Mouse (Mus musculus): Measurements from ENCODE around the gene Dhx30.
A peak's percentile ranks its signal among the peaks of the same experiment; 100 is the strongest.
"Not testable (repeated sequence)": the region's sequence is repeated elsewhere in the genome, so short reads cannot be mapped to it uniquely, and the experiment has no call there.

The Dhx30 gene

GRCm38 (mm10) chr9:110117779-110118139 is at the start of gene Dhx30:
TSS of gene Dhx30 (minus strand) at chr9:110117830.
- no peak for DNase-seq

DNA sequence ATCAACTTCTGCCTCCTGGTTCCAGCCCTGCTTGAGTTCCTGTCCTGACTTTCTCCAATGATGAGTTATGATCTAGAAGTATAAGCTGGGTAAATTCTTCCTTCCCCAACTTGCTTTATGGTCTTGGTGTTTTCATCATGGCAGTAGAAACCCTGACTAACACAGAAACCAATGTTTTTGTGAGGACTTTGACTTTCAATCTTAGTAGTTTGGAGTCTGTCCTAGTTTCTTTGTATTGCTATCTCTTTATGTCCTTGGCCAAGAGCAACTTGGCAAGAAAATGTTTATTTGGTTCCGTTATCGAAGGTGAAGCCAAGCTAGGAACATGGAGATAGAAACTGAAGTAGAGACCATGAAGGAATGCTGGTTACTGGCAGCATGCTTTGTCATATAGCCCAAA is 45.4 kb upstream of the Dhx30 start:
- no peak for DNase-seq

- no peak for DNase-seq
Measured at GRCm38 (mm10) chr9:110162441-110162840, 44.8 kb upstream of the Dhx30 start.

DNA sequence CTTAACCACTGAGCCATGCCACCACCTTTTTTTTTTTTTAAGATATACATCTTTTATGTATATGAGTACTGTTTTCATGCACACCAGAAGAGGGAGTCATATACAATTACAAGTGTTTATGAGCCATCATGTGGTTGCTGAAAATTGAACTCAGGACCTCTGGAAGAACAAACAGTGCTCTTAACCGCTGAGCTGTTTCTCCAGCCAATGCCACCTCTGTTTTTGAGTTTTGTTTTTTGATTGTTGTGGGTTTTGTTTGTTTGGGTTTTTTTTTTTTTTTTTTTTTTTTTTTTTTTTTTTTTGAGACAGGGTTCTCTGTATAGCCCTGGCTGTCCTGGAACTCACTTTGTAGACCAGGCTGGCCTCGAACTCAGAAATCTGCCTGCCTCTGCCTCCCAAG is 42.9 kb upstream of the Dhx30 start:
- DNase-seq: not testable (repeated sequence)

DNA sequence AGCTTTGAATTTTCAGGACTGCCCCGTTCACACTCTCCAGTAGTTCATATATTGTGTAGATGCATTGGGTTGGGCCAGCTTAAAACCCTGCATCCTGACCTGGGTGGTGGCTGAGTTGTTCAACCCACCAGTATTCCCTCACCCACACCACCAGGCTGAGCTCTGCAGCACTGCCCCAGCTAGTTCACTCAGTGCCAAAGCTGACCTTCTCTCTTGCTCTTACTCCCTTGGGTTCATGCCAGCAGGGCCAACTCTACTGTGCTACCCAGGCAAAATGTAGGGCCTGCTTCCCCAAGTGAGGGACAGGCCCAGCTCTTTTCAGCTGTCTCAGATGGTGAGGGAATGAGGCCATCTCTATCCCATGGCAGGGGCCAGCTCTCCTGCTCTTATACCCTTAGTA is 41.4 kb upstream of the Dhx30 start:
- DNase-seq: peak; percentile 21

DNA sequence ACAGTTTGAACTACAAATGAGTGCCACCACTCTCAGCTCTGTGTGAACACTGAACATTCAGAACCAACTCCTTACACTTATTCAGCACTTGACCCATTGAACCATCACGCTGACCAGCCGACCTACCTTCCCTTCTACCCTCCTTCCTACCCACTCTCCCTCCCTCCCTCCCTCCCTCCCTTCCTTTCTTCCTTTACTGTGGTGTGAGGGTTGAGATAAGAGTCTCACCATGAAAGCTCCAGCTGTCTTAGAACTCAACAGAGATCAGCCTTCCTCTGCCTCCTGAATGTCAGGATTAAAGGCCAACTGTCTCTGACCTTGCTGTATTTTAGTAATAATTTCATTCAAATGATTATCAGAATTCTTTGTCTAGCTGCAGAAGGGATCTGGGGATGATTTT is 31.0 kb upstream of the Dhx30 start:
- DNase-seq: no peak

GRCm38 (mm10) chr9:110142097-110142496 is 24.5 kb upstream of the Dhx30 start:
- no peak for DNase-seq

DNA sequence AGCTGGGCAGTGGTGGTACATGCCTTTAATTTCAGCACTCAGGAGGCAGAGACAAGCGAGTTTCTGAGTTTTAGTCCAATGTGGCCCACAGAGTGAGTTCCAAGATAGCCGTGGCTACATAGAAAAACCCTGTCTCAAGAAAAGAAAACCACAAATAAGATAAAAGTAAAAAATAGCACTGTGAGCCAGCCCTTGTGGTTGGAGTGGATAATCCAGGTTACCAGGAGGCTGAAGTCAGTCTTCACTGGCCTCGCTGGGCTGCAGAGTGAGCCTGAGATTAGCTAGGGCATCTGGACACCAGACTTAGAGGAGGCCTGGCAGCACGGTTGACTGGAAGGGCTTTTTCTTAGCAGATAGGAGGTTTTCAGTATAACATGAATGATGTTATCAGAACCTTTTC is 21.5 kb upstream of the Dhx30 start:
- no peak for DNase-seq

DNA sequence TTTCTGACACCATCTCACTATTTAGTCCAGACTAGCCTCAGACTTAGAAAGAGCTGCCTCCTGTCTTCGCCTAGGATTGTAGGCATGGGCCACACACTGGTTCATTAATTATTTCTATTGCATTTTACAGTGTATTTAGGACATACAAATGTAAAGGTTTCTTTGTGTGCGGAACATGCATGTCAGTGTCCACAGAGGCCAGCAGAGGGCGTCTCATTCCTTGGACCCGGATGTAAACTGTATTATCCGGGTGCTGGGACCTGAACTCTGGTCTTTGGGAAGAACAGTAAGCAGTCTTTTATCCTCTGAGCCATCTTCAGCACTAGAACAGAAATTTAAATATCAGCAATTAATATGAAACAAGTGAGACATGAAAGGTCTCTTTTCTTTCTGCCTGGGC is 16.5 kb upstream of the Dhx30 start:
- no peak for DNase-seq

- DNase-seq: no peak
Measured at GRCm38 (mm10) chr9:110132921-110133320, 15.3 kb upstream of the Dhx30 start.

- peak; percentile 49 for DNase-seq
Measured at GRCm38 (mm10) chr9:110132201-110132605, 14.6 kb upstream of the Dhx30 start.

DNA sequence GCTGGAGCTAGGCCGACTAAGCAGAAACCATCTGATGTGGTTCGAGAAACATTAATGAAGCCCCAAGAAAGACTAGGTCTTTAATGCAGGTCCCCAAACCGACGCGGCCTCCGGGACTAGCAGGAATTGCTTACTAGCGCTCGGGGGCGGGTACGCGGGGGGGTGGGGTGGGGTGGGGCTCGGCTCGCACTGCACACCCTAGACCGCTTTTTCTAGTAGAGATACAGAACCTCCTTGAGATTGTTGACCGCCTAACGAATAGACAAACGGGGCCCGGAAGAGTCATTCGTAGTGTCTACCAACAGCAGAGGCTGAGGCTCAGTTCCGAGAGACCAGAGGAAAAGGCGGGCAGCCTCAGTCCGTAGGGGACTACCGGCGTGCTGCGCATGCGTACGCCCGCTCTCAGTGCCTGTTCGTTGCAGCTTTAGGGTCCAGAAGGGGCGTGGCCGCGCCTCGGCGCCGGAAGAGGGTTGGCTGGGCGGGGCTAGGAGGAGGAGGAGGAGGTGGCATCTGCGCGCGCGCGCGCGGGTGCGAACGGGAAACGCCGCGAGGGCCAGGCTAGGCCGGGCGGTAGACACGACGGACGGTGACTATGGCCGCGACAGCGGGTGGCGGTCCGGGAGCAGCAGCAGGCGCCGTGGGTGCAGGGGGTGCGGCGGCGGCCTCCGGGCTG is 14.0 kb upstream of the Dhx30 start:
- DNase-seq: peak; percentile 100

GRCm38 (mm10) chr9:110130896-110131524 is 13.4 kb upstream of the Dhx30 start:
- DNase-seq: no peak

DNA sequence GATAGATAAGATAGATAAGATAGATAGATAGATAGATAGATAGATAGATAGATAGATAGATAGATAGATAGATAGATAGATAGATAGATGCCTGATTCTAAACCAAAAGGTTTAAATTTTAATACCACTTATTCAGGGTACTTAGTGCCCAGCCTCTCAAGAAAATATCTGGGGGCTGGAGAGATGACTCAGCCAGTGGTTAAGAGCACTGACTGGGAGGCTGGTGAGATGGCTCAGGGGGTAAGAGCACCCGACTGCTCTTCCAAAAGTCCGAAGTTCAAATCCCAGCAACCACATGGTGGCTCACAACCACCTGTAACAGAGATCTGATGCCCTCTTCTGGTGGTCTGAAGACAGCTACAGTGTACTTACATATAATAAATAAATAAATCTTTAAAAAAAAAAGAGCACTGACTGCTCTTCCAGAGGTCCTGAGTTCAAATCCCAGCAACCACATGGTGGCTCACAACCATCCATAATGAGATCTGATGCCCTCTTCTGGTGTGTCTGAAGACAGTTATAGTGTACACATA is 6.4 kb upstream of the Dhx30 start:
- DNase-seq: not testable (repeated sequence)

DNA sequence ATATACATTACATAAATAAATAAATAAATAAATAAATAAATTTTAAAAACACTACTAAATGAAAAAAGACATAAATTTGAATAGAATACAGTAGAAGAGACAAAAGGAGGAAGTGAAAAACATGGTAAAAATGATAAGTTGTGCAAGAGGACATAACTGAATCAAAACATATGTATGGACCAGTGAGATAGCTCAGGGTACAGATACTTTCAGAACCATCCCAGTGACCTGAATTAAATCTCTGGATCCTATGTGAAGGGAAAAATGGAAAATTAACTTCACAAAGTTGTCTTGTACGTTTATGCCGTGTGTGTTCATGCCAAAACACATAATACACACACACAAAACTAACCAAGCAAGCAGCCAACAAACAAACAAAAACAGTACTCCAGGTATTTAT is 5.7 kb upstream of the Dhx30 start:
- DNase-seq: no peak

DNA sequence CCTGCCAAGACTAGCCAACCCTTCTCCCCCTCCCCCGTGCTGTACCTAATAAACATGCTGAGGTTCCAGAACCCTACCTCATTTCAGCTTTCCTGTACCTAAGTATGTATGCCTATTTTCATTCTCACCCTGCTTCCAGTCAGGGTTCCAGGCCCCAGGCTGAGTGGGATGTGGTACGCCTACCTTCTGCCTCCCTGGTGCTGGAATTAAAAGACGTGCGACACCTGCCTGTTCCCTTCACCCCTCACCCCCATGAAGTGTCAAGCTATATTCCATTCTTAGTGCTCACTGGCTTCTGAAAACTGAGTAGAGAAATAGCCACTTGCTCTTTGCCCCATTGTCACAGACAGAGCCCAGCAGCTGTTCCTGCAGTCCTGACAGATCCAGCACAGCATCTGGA is 3.8 kb upstream of the Dhx30 start:
- no peak for DNase-seq

DNA sequence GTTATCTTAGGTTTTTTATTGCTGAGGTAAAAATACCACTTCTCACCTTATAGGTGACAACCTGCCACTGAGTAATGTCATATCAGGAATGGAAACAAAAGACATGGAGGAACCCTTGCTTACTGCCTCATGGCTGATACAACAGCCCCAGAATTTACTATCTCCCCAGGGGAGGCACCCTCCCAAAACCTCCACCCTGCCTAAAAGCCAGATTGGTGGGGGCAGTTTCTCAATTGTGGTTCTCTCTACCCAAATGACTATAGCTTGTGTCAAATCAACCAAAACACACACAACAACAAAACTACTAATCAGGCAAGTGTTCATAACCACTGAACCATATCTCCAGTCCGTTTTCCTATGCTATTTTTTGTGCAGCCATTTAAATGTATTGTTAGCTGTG is 619 bp upstream of the Dhx30 start:
- no peak for DNase-seq

DNA sequence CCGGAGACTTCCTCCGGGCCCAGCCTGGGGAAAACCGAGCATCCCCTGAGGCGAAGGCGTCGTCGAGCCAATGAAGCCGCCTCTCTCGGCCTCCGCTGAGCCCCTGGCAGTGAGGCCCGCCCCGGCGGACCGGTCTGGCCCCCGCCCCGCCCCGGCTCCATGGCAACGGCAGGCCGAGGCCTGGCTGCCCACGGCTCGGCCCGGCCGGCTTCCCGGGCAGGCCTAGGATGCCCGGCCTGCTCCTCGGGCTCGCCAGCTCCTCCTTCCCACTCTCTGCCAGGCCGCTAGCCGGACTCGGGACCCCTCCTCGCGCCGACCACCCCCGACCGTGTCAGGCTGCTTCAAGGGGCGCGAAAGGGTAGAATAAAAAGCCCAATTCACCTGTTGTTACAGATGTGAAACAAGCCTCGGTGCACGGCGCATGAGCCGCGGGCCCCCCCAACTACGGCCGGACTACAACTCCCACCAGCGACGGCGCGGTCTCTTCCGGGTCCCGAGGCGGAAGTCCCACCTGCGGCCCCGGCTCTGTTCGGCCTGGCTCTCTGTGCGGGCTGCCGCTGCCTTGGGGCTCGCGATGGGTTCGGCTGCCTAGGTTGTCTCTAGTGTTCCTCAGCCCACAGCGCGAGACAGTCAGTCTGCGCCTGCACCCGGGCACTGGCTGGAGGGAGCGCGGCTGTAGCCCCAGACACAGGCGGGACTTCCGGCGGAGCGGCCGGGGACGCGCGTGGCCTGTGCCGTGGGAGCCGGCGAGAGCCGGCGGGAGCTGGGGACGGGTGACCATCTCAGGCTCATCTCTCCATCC is 452 bp downstream of the Dhx30 start, which contains the start of gene Smarcc1:
TSS of gene Smarcc1 (plus strand) at position 732 of the 802 bp plus-strand sequence.
- peak; percentile 88 for DNase-seq

DNA sequence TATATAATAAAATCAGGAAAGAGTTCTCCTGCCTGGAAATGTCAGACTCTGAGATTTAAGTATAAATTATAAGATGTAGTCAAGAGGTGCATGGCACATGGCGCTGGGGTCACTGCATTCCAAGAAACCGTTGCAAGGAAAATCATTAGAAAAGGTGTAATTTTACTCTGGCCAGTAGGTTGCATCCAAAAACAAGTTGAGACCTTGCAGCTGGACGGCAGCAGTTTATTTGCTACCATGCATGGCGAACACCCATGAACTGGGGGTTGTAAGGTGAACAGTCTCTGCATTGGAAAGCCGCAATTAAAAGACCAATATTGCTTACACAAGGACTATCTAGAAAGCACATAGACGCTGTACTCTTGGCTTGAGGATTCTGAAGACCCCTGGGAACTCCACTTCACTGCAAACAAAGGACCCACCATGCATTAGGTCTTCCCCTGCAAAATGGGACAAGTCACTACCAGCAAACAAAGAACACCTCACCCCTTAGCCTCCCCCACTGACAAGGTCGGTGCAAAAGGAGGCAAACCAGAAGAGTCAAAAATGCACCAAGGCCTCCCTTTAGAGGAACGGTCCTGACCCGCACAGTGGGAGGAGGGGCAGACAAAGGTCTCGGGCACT is 1.2 kb downstream of the Dhx30 start:
- no peak for DNase-seq

DNA sequence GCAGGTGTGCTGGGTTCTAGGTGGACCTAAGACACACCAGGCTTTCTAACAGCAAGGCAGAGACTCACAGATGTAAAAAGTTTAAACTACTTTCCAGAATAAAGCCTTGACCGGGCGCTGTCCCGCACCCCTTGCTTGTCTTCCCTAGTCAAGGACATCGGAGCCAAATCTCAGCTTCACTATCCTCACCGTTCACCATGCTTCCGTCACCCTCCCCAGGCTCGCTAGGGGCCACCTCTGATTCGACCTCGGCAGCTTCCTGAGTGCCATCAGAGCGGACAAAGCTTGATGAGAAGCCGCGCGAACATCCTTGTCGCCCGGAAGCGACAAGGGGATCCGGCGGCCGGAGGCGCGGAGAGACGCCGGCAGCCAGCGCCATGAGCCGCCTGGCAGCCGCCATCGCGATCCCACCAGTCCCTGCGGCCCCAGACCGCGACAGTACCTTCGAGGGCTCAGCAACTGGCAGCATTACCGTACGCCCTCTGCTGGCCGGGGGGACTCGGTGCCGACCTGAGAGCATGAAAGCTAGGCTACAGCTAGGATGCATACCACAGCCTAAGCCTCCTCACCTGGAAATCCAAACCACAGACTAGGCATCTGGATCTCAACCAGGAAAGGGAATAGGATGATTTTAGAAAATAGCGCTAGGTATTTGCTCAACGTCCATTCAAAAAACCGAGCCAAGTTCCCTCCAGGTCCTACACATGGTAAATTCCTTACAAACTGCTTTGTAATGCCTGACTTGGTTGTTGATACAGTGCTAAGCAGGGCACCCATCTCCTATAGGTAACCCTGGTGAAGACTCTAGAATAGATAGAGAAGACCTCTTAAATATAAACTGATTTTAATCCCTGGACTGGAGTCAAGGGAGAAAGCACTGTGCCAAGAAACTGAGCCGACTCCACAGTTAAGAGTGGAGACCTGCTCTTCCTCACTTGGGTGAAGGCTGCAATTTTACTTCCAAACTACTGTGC is 16.7 kb downstream of the Dhx30 start:
- DNase-seq: peak; percentile 97

- DNase-seq: no peak
Measured at GRCm38 (mm10) chr9:110097791-110098190, 19.8 kb downstream of the Dhx30 start.

GRCm38 (mm10) chr9:110094761-110095160 is 22.9 kb downstream of the Dhx30 start:
- no peak for DNase-seq

Data from right cerebral cortex, postnatal 14 days (tissue).